Mouse (Mus musculus) liver, embryonic 15.5 days (tissue): ENCODE measurements around the gene Rnf167. TPM values are rescaled to one million over a fixed set of nuclear protein-coding genes. Genes with fewer than 3 reads are reported as not detected.

Source experiments
- ATAC-seq: fragments of 200-750 bp; cut with Nextera tagmentation; 2 replicates; pipeline ENCODE4 v1.8.0; 2017; ENCODE audit warnings: moderate number of reproducible peaks, mild to moderate bottlenecking, moderate library complexity; ENCODE audit not compliant: insufficient read depth
- H3K27ac ChIP-seq: fragments of 300-500 bp; sonication (generic); replicated peaks from 2 replicates; pipeline ENCODE4 v1.5.1; 2015; ENCODE audit warnings: mild to moderate bottlenecking, inconsistent platforms
- H3K27me3 ChIP-seq: fragments of 300-500 bp; sonication (generic); 2 replicates; pipeline ENCODE4 v1.6.1; 2015; ENCODE audit warnings: mild to moderate bottlenecking, inconsistent platforms
- H3K36me3 ChIP-seq: fragments of 300-500 bp; sonication (generic); replicated peaks from 2 replicates; pipeline ENCODE4 v1.6.1; 2015; ENCODE audit warnings: moderate library complexity, mild to moderate bottlenecking, inconsistent platforms
- H3K4me1 ChIP-seq: fragments of 300-500 bp; sonication (generic); replicated peaks from 2 replicates; pipeline ENCODE4 v1.6.1; 2015; ENCODE audit warnings: inconsistent platforms
- H3K4me2 ChIP-seq: fragments of 300-500 bp; sonication (generic); 2 replicates; pipeline ENCODE4 v1.6.1; 2015; ENCODE audit warnings: moderate library complexity, mild to moderate bottlenecking, inconsistent platforms
- H3K4me3 ChIP-seq: fragments of 300-500 bp; sonication (generic); replicated peaks from 2 replicates; pipeline ENCODE4 v1.5.1; 2015; ENCODE audit warnings: mild to moderate bottlenecking, inconsistent platforms
- H3K9ac ChIP-seq: fragments of 300-500 bp; sonication (generic); 2 replicates; pipeline ENCODE4 v1.6.1; 2015; ENCODE audit warnings: moderate library complexity, mild to moderate bottlenecking, inconsistent platforms
- H3K9me3 ChIP-seq: fragments of 300-500 bp; sonication (generic); replicated peaks from 2 replicates; pipeline ENCODE4 v1.6.1; 2016; ENCODE audit warnings: inconsistent platforms
- WGBS: fragments of 180-500 bp; shearing (Covaris S2); methylation state at CpG from one replicate; pipeline ENCODE4 v1.1.7; 2015; ENCODE audit warnings: mixed read lengths; ENCODE audit not compliant: insufficient replicate concordance; 5-methylcytosine and 5-hydroxymethylcytosine counted together
- polyA plus RNA-seq: library from polyadenylated mRNA; unstranded; fragments of >200 nt; fragmentation: Nextera tagmentation; extraction: Ambion mirVana; gene quantifications from 2 replicates; pipeline ENCODE4 v1.2.1, GENCODE M21; 2015

Rnf167 gene
- polyA plus RNA-seq, 1 experiment from 2014 or later: 76.8 TPM

DNA sequence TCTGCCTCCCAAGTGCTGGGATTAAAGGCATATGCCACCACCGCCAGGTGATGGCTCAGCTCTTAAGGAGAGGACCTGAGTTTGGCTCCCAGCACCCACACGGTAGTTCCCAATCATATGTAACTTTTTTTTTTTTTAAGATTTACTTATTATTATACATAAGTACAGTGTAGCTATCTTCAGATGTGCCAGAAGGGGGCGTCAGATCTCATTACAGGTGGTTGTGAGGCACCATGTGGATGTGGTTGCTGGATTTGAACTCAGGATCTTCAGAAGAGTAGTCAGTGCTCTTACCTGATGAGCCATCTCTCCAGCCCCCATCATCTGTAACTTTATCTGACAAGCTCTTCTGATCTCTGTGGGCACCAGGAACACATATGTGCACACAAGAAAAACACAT is 50.3 kb downstream of the Rnf167 start:
- Histone ChIP-seq H3K4me2 (no peak overlapping the region), H3K36me3 (no peaks in the 10 kb centered on the region), H3K9me3 (no peaks in the 10 kb centered on the region), H3K27ac (no peak overlapping the region), H3K9ac (no peak overlapping the region), H3K27me3 (peaks cover 56% of the 10 kb centered on the region), H3K4me1 (peaks cover 23% of the 10 kb centered on the region), H3K4me3 (no peak overlapping the region)
- 63% methylated on average over 3 of the region's 3 CpGs for WGBS
- no peak for ATAC-seq

- peaks cover 56% of the 10 kb centered on the region for H3K27me3 ChIP-seq
- no peak overlapping the region for H3K27ac ChIP-seq
- no peaks in the 10 kb centered on the region for H3K9me3 ChIP-seq
- H3K4me2 ChIP-seq: peak overlapping the region; percentile 95
- ATAC-seq: no peak
- no peak overlapping the region for H3K4me3 ChIP-seq
- WGBS: 51% methylated on average over 2 of the region's 2 CpGs
- peaks cover 27% of the 10 kb centered on the region for H3K4me1 ChIP-seq
- no peak overlapping the region for H3K9ac ChIP-seq
- no peaks in the 10 kb centered on the region for H3K36me3 ChIP-seq
These were observed 52.0 kb downstream of the Rnf167 start for GRCm38 (mm10) chr11:70699051-70699450.

GRCm38 (mm10) chr11:70699722-70700556 is 52.9 kb downstream of the Rnf167 start, which contains the start of the genes Inca1 and Kif1c:
Gene Inca1 (minus strand): TSS chr11:70700155.
Gene Kif1c (plus strand): TSS chr11:70700548.
- H3K9ac ChIP-seq: peak within 1 kb of the TSS; percentile 67
- H3K9me3 ChIP-seq: no peaks in the 10 kb centered on the region
- ATAC-seq: peak; percentile 92
- H3K4me1 ChIP-seq: peaks cover 27% of the 10 kb centered on the region
- H3K36me3 ChIP-seq: peaks cover 8% of the 10 kb centered on the region; the same call in 1 of the 2 replicates
- H3K27me3 ChIP-seq: peaks cover 56% of the 10 kb centered on the region
- WGBS: 2% methylated on average over 68 of the region's 69 CpGs
- peak within 1 kb of the TSS; percentile 95 for H3K4me2 ChIP-seq
- peak within 1 kb of the TSS; percentile 84 for H3K27ac ChIP-seq
- peak within 1 kb of the TSS; percentile 75 for H3K4me3 ChIP-seq

GRCm38 (mm10) chr11:70700613-70701012 is 53.6 kb downstream of the Rnf167 start:
- H3K4me3 ChIP-seq: peak overlapping the region; percentile 75
- ATAC-seq: peak; percentile 33
- peak overlapping the region; percentile 84 for H3K27ac ChIP-seq
- H3K4me2 ChIP-seq: peak overlapping the region; percentile 95
- peaks cover 52% of the 10 kb centered on the region for H3K27me3 ChIP-seq
- no peaks in the 10 kb centered on the region for H3K9me3 ChIP-seq
- H3K9ac ChIP-seq: peak overlapping the region; percentile 67
- peaks cover 11% of the 10 kb centered on the region; the same call in 1 of the 2 replicates for H3K36me3 ChIP-seq
- under 1% methylated on average over 34 of the region's 34 CpGs for WGBS
- H3K4me1 ChIP-seq: peaks cover 29% of the 10 kb centered on the region

Other genes with a start within 250 kb of the Rnf167 start
- 13.5 and 14.5 TPM in 2 replicates for gene Pelp1, start 237.2 kb upstream of the Rnf167 start, polyA plus RNA-seq
- 15.6 and 16.5 TPM in 2 replicates for gene Arrb2, start 214.6 kb upstream of the Rnf167 start, polyA plus RNA-seq
- gene Med11, start 195.3 kb upstream of the Rnf167 start, polyA plus RNA-seq: 13.2 and 14.4 TPM in 2 replicates
- gene Zmynd15, start 187.8 kb upstream of the Rnf167 start, polyA plus RNA-seq: 0.22 and 0.26 TPM in 2 replicates
- gene Cxcl16, start 187.3 kb upstream of the Rnf167 start, polyA plus RNA-seq: 2.0 and 2.2 TPM in 2 replicates
- 0.89 and 1.5 TPM in 2 replicates for gene Tm4sf5, start 142.0 kb upstream of the Rnf167 start, polyA plus RNA-seq
- 0.31 and 0.43 TPM in 2 replicates for gene Vmo1, start 132.6 kb upstream of the Rnf167 start, polyA plus RNA-seq
- gene Gltpd2, start 128.0 kb upstream of the Rnf167 start, polyA plus RNA-seq: 31.9 and 36.3 TPM in 2 replicates
- 316 and 337 TPM in 2 replicates for gene Psmb6, start 121.9 kb upstream of the Rnf167 start, polyA plus RNA-seq
- not detected in 2 replicates for gene Gm40193, start 114.3 kb upstream of the Rnf167 start, polyA plus RNA-seq
- gene Pld2, start 107.2 kb upstream of the Rnf167 start, polyA plus RNA-seq: 1.8 TPM in 2 replicates
- 4.9 and 6.2 TPM in 2 replicates for gene Mink1, start 84.4 kb upstream of the Rnf167 start, polyA plus RNA-seq
- gene 4930544D05Rik, start 31.4 kb upstream of the Rnf167 start, polyA plus RNA-seq: not detected in 2 replicates
- gene Chrne, start 28.0 kb upstream of the Rnf167 start, polyA plus RNA-seq: not detected in 2 replicates
- gene Gp1ba, start 8.1 kb upstream of the Rnf167 start, polyA plus RNA-seq: 2.6 and 3.0 TPM in 2 replicates
- 70.3 and 79.4 TPM in 2 replicates for gene Slc25a11, start 244 bp downstream of the Rnf167 start, polyA plus RNA-seq
- 927 and 1,040 TPM in 2 replicates for gene Pfn1, start 7.4 kb downstream of the Rnf167 start, polyA plus RNA-seq
- gene Eno3, start 10.0 kb downstream of the Rnf167 start, polyA plus RNA-seq: 10.8 and 18.2 TPM in 2 replicates
- 55.1 and 59.5 TPM in 2 replicates for gene Spag7, start 22.2 kb downstream of the Rnf167 start, polyA plus RNA-seq
- gene Camta2, start 40.9 kb downstream of the Rnf167 start, polyA plus RNA-seq: 3.3 and 3.4 TPM in 2 replicates
- 1.3 and 1.6 TPM in 2 replicates for gene Inca1, start 52.9 kb downstream of the Rnf167 start, polyA plus RNA-seq
- 0.79 and 0.85 TPM in 2 replicates for gene Kif1c, start 53.3 kb downstream of the Rnf167 start, polyA plus RNA-seq
- gene Zfp3, start 117.0 kb downstream of the Rnf167 start, polyA plus RNA-seq: 1.4 TPM in 2 replicates
- gene Scimp, start 165.4 kb downstream of the Rnf167 start, polyA plus RNA-seq: 0.47 and 0.77 TPM in 2 replicates
- 13.0 and 13.1 TPM in 2 replicates for gene Rabep1, start 197.5 kb downstream of the Rnf167 start, polyA plus RNA-seq